8 mouse cellular contexts compared by ENCODE assay signal in the genomic region with DNA sequence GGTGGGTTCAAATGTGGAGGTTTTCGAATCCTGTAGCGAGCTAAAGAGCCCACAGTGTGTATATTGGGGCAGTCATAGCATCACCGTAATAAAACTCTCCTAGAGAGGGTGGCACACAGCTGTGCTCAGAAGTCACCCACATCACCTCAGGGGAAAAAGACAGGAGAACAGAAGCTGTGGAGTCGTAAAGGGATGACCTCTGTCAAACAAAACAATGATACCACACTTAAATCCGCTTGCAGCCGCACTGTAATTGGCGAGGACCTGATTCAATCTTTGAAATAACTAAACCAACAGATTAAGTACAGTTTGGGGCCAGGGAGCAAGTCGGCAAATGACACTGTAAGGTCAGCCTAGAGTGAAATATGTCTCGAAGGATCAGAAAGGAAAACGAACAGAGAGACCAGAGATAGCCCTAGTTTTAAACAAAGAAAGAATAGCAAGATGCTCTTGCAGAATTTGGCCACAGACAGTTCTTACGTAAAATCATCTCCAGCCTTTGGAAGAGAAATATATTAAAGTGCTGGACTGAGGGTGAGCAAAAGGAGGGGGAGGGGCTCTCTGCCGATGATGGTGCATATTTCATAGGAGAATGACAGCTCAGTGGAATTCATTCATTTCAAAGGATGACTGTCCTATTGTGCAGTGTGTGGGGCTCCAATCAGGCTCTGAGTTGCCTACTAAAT. TPM values are rescaled to one million over a fixed set of nuclear protein-coding genes. Genes with fewer than 3 reads are reported as not detected.
A peak's percentile ranks its signal among the peaks of the same experiment; 100 is the strongest.
DNase-seq lines count a peak whose midpoint lies in the region; ATAC-seq and TF ChIP-seq lines count a peak whose summit lies in the region.

No protein-coding gene starts in this region.

- no peak for DNase-seq in spleen, adult 2 months (ENCODE audit: low read depth in 1 of 2, low spot score in 2 of 2)
- no peak for DNase-seq in spleen, postnatal 36 days (ENCODE audit: low spot score in 2 of 2)
- DNase-seq in forebrain, postnatal 0 days = peak; percentile 69
- peak; percentile 71 for DNase-seq in retina, embryonic 14.5 days (ENCODE audit: low spot score)
- DNase-seq in adrenal gland, postnatal 10 days = no peak
- DNase-seq in layer of hippocampus, postnatal 36 days = no peak

- peak overlapping the region; percentile 94 for H3K4me3 ChIP-seq in spleen, adult 2 months (ENCODE audit: extremely low read depth, insufficient read depth, insufficient read length)
- H3K4me3 ChIP-seq in forebrain, postnatal 0 days (ENCODE audit: low read depth, low read length) = peak overlapping the region; percentile 93
- H3K4me3 ChIP-seq in intestine, embryonic 15.5 days (replicated peaks) = peak overlapping the region; percentile 60
- H3K4me3 ChIP-seq in liver, embryonic 12.5 days = peak overlapping the region; percentile 63

- ATAC-seq in forebrain, postnatal 0 days = peak; percentile 12; the same call in 1 of the 2 replicates
- no peak for ATAC-seq in intestine, embryonic 15.5 days
- ATAC-seq in liver, embryonic 12.5 days = no peak

- H3K36me3 ChIP-seq in spleen, adult 2 months (ENCODE audit: control insufficient read depth, insufficient read depth, low read length) = peaks cover 4% of the 10 kb centered on the region
- H3K36me3 ChIP-seq in forebrain, postnatal 0 days (ENCODE audit: insufficient read depth) = peaks cover 4% of the 10 kb centered on the region
- H3K36me3 ChIP-seq in intestine, embryonic 15.5 days = no peaks in the 10 kb centered on the region
- H3K36me3 ChIP-seq in liver, embryonic 12.5 days = no peaks in the 10 kb centered on the region

- no peaks in the 10 kb centered on the region for H3K27me3 ChIP-seq in spleen, adult 2 months (ENCODE audit: control insufficient read depth, insufficient read depth, low read length)
- no peaks in the 10 kb centered on the region for H3K27me3 ChIP-seq in forebrain, postnatal 0 days (ENCODE audit: insufficient read depth, low read length)
- H3K27me3 ChIP-seq in intestine, embryonic 15.5 days (replicated peaks) = no peaks in the 10 kb centered on the region
- peaks cover 54% of the 10 kb centered on the region for H3K27me3 ChIP-seq in liver, embryonic 12.5 days (replicated peaks)

- H3K9ac ChIP-seq in forebrain, postnatal 0 days = peak overlapping the region; percentile 91
- peak overlapping the region; percentile 23 for H3K9ac ChIP-seq in intestine, embryonic 15.5 days
- H3K9ac ChIP-seq in liver, embryonic 12.5 days = no peak overlapping the region

- TF ChIP-seq CTCF in spleen, adult 2 months (IDR thresholded peaks at IDR 0.05; ENCODE audit: extremely low read depth, insufficient read depth, insufficient read length, insufficient replicate concordance) = no peak
- TF ChIP-seq CTCF in forebrain, postnatal 0 days (IDR thresholded peaks at IDR 0.05; ENCODE audit: low read depth) = no peak

- TF ChIP-seq POLR2A in spleen, adult 2 months (IDR thresholded peaks at IDR 0.05; ENCODE audit: low read depth, low read length) = no peak

- peak overlapping the region; percentile 67 for H3K27ac ChIP-seq in spleen, adult 2 months (ENCODE audit: insufficient read depth, low read length)
- H3K27ac ChIP-seq in forebrain, postnatal 0 days (ENCODE audit: low read depth, low read length) = peak overlapping the region; percentile 93
- H3K27ac ChIP-seq in intestine, embryonic 15.5 days = 0 out of 2 replicates have a peak overlapping the region, but pooled peaks have one; percentile 9
- no peak overlapping the region for H3K27ac ChIP-seq in liver, embryonic 12.5 days

- peak overlapping the region; percentile 73 for H3K4me2 ChIP-seq in forebrain, postnatal 0 days (ENCODE audit: low read depth)
- H3K4me2 ChIP-seq in intestine, embryonic 15.5 days (replicated peaks) = peak overlapping the region; percentile 83
- H3K4me2 ChIP-seq in liver, embryonic 12.5 days = peak overlapping the region; percentile 85

- peaks cover 13% of the 10 kb centered on the region; the same call in 1 of the 2 replicates for H3K4me1 ChIP-seq in spleen, adult 2 months (ENCODE audit: control insufficient read depth, insufficient read depth, insufficient read length)
- peaks cover 9% of the 10 kb centered on the region for H3K4me1 ChIP-seq in forebrain, postnatal 0 days (ENCODE audit: insufficient read depth)
- H3K4me1 ChIP-seq in intestine, embryonic 15.5 days (replicated peaks) = peaks cover 14% of the 10 kb centered on the region
- peaks cover 13% of the 10 kb centered on the region; the same call in 1 of the 2 replicates for H3K4me1 ChIP-seq in liver, embryonic 12.5 days

- no peaks in the 10 kb centered on the region for H3K9me3 ChIP-seq in forebrain, postnatal 0 days (ENCODE audit: low read length)
- H3K9me3 ChIP-seq in intestine, embryonic 15.5 days = no peaks in the 10 kb centered on the region
- no peaks in the 10 kb centered on the region for H3K9me3 ChIP-seq in liver, embryonic 12.5 days (replicated peaks)

- WGBS in spleen, adult 2 months = 54% methylated on average over 12 of the region's 12 CpGs
- WGBS in forebrain, postnatal 0 days = 6% methylated on average over 12 of the region's 12 CpGs
- 28% methylated on average over 12 of the region's 12 CpGs for WGBS in intestine, embryonic 15.5 days
- WGBS in liver, embryonic 12.5 days (ENCODE audit: insufficient replicate concordance) = 48% methylated on average over 12 of the region's 12 CpGs

RNA-seq across cellular contexts. Expression of a gene that starts 3.4 kb away (rescaled TPM):
- 19.0 and 28.4 TPM in 2 replicates for polyA plus RNA-seq in spleen, adult 2 months (2012; rRNA removed)
- total RNA-seq in forebrain, postnatal 0 days (2014; rRNA removed) = 114 and 152 TPM in 2 replicates
- polyA plus RNA-seq in forebrain, postnatal 0 days (2015; fragmentation: Nextera tagmentation; extraction: Ambion mirVana) = 59.0 and 82.3 TPM in 2 replicates
- 18.5 and 21.1 TPM in 2 replicates for polyA plus RNA-seq in intestine, embryonic 15.5 days (2015; fragmentation: Nextera tagmentation; extraction: Ambion mirVana)
- polyA plus RNA-seq in liver, embryonic 12.5 days (2016; fragmentation: Nextera tagmentation; extraction: Ambion mirVana) = 5.0 and 5.2 TPM in 2 replicates
- total RNA-seq in adrenal gland, postnatal 10 days (2021) = 10 to 100 TPM; 24.8 to 25.1 TPM
- total RNA-seq in layer of hippocampus, postnatal 36 days (2021) = 10 to 100 TPM; 34.0 to 40.5 TPM

Comparison
In these comparisons a context has a peak if more than half of its experiments do, and no peak if none do; other contexts are left out.
1. DNase-seq: peak in forebrain, postnatal 0 days (single experiment) and retina, embryonic 14.5 days (single experiment); none in spleen, adult 2 months (0 of 2), spleen, postnatal 36 days (0 of 2), adrenal gland, postnatal 10 days (single experiment) and layer of hippocampus, postnatal 36 days (0 of 2).
2. Peak in every context shown above with its lines, with median percentiles within 50 percentile points of each other: H3K4me3 ChIP-seq and H3K4me2 ChIP-seq.